Mouse (Mus musculus) Patski (cell line): ENCODE results near the gene Hpse2. TPM values are rescaled to one million over a fixed set of nuclear protein-coding genes. Genes with fewer than 3 reads are reported as not detected.

Source experiments
- ATAC-seq: fragments of 100-300 bp; one replicate; pipeline ENCODE4 v1.8.0; 2021
- CTCF ChIA-PET: fragments of 350-600 bp; sonication (Branson Sonifier 250); formaldehyde crosslinking; loops from one replicate; lab custom pipeline; 2022; ENCODE audit warnings: inconsistent platforms; lab: Charles Lee
- POLR2A ChIA-PET: fragments of 350-600 bp; sonication (Branson Sonifier 250); formaldehyde crosslinking; loops from one replicate; lab custom pipeline; 2022; ENCODE audit warnings: antibody characterized with exemption, inconsistent platforms; lab: Charles Lee
- DNase-seq: peaks from one replicate; pipeline ENCODE4 v3.0.0-alpha.2; 2011; ENCODE audit warnings: low read depth, low spot score
- H3K27me3 ChIP-seq: fragments of 371-371 bp; one replicate; pipeline ENCODE4 v1.5.1; 2021
- CTCF ChIP-seq: fragments of 100-300 bp; IDR thresholded peaks from one replicate; pipeline ENCODE4 v1.5.1; 2021
- in situ Hi-C: fragments of 300-500 bp; cut with MboI; formaldehyde crosslinking; loops from 3 replicates; pipeline ENCODE4 v1.11.1; 2018; ENCODE audit warnings: low pct_unique_long_range_greater_than_20kb, mixed read lengths
- polyA plus RNA-seq: library from polyadenylated mRNA; unstranded; gene quantifications from one replicate; pipeline ENCODE4 v1.2.3, GENCODE M21; 2021

Hpse2 gene
- polyA plus RNA-seq, 1 experiment from 2014 or later = not detected

DNA sequence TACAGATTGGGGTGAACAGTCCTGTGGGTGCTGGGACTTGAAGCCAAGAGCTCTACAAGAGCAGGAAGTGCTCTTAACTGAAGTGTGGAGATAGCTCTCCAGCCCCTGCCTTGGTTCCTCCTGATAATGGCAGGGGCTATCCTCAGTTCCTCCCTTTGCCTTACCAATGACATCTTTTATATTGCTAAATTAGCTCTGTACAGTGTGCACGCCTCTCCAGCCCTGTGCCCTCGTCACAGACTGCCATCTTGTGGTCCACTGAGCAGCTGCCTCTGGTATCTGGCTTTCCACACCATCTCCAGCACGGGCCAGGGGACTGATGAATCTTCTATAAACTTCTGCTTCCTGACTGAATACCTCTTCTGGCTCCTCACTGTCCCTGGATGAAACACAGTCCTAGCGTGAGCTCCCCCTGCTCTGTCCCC lies 644.0 kb downstream of the Hpse2 start:
- no peak for DNase-seq
- peak; percentile 65 for ATAC-seq
- CTCF ChIA-PET = interaction anchor here (0.5 to 2.7 kb wide), 15 partner anchors 9 to 428 kb away, joined by 3 to 25 read pairs (median 3); partner anchors contain the start of gene Pyroxd2
- POLR2A ChIA-PET = interaction anchor here (1.0 kb wide), 1 partner anchor 83 kb away, joined by 3 read pairs; no protein-coding TSS in a partner anchor
- in situ Hi-C loops = loop anchor here (10.0 kb wide), 1 partner anchor 429 kb away; no protein-coding TSS in a partner anchor
- TF ChIP-seq CTCF = no peak
- no peaks in the 10 kb centered on the region for H3K27me3 ChIP-seq

GRCm38 (mm10) chr19:42743261-42743660 lies 644.9 kb downstream of the Hpse2 start:
- no peak for DNase-seq
- no peak for ATAC-seq
- TF ChIP-seq CTCF = no peak
- ChIA-PET CTCF (interaction anchor here (0.6 to 2.7 kb wide), 5 partner anchors 25 to 892 kb away, joined by 3 to 25 read pairs (median 5); no protein-coding TSS in a partner anchor), POLR2A (no interaction called here)
- in situ Hi-C loops = loop anchor here (10.0 kb wide), 1 partner anchor 428 kb away; no protein-coding TSS in a partner anchor
- no peaks in the 10 kb centered on the region for H3K27me3 ChIP-seq

GRCm38 (mm10) chr19:42741884-42742283 lies 646.3 kb downstream of the Hpse2 start:
- no peak for TF ChIP-seq CTCF
- ChIA-PET POLR2A (no interaction called here), CTCF (interaction anchor here (1.0 kb wide), 1 partner anchor 224 kb away, joined by 3 read pairs; no protein-coding TSS in a partner anchor)
- in situ Hi-C loops = loop anchor here (10.0 kb wide), 1 partner anchor 427 kb away; no protein-coding TSS in a partner anchor
- ATAC-seq (peak; percentile 19), DNase-seq (no peak)
- H3K27me3 ChIP-seq = no peaks in the 10 kb centered on the region

DNA sequence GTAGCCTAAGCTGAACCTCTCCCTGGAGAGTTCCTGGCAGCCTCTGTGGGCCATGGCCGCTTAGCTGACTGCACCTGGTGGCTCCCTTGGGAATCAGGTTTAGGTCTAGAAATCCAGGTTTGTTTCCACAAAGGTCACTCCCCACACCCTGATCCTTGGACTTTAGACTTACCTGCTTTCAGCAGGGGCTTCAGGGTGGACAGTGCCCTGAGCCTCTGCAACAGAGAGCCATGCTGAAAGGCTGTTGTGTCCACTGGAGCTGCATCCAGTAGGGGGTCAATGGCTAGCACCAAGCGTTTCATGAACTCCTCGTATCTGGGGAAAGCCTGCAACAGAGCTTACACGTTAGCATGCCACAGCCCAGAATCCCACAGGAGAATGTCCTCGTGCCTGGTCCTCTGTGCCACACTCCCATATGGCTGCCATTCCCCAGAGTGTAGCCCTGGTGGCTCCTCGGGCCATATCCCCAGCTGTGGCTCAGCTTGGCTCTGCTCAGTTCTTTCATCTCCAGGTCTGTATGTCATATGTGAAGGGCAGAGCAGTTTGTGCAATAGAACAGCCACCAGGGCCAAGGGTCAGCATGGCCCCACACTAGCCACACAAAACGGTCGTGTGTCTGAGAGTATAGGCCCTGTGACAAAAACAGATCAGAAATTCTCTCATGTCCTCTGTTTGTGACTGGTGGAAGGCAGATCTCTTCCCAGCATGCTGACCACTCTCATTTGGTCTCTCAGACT lies 647.8 kb downstream of the Hpse2 start:
- DNase-seq (no peak), ATAC-seq (no peak)
- in situ Hi-C loops = loop anchor here (10.0 kb wide), 1 partner anchor 426 kb away; no protein-coding TSS in a partner anchor
- H3K27me3 ChIP-seq = no peaks in the 10 kb centered on the region
- CTCF ChIA-PET = interaction anchor here (1.2 kb wide), 1 partner anchor 81 kb away, joined by 3 read pairs; no protein-coding TSS in a partner anchor
- no peak for TF ChIP-seq CTCF
- POLR2A ChIA-PET = interaction anchor here (1.8 kb wide), 1 partner anchor 13 kb away, joined by 3 read pairs; no protein-coding TSS in a partner anchor

GRCm38 (mm10) chr19:42739734-42740133 lies 648.4 kb downstream of the Hpse2 start:
- TF ChIP-seq CTCF = no peak
- in situ Hi-C loops = loop anchor here (10.0 kb wide), 1 partner anchor 425 kb away; no protein-coding TSS in a partner anchor
- CTCF ChIA-PET = interaction anchor here (1.2 kb wide), 1 partner anchor 80 kb away, joined by 3 read pairs; no protein-coding TSS in a partner anchor
- no peaks in the 10 kb centered on the region for H3K27me3 ChIP-seq
- no peak for ATAC-seq
- DNase-seq = no peak
- POLR2A ChIA-PET = interaction anchor here (1.8 kb wide), 1 partner anchor 12 kb away, joined by 3 read pairs; no protein-coding TSS in a partner anchor

DNA sequence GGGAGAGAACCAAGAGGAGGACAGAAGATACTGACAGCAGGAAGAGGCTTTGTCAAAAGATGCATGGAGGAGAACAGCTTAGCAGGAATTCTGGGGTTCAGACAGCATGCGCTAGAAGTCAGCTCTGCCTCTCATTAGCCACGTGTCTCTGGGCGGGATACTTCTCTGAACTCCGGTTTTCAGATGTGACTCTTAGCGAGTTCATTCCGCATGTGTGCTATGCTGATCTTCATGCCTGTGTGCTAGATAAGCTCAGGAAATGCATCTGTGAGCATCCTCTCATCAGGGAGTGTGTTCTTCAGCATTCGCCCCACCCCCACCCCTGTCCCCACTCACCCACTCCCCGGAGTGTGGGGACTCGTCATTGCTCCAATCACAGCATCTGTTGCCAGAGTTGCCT lies 650.4 kb downstream of the Hpse2 start:
- ChIA-PET POLR2A (no interaction called here), CTCF (no interaction called here)
- DNase-seq (no peak), ATAC-seq (no peak)
- H3K27me3 ChIP-seq = no peaks in the 10 kb centered on the region
- in situ Hi-C loops = no loop called here
- no peak for TF ChIP-seq CTCF

Other genes with a start within 250 kb of the Hpse2 start
- gene Cnnm1, start 52.1 kb upstream of the Hpse2 start, polyA plus RNA-seq = not detected
- 311 TPM for gene Got1, start 136.2 kb upstream of the Hpse2 start, polyA plus RNA-seq
- gene Nkx2-3, start 224.0 kb upstream of the Hpse2 start, polyA plus RNA-seq = 0.14 TPM